Mouse (Mus musculus): Measurements from ENCODE around the gene Tenm4. TPM values are rescaled to one million over a fixed set of nuclear protein-coding genes. Genes with fewer than 3 reads are reported as not detected.

Gene Tenm4
- polyA plus RNA-seq, 1 experiment from 2014 or later, result 45.6 TPM

DNA sequence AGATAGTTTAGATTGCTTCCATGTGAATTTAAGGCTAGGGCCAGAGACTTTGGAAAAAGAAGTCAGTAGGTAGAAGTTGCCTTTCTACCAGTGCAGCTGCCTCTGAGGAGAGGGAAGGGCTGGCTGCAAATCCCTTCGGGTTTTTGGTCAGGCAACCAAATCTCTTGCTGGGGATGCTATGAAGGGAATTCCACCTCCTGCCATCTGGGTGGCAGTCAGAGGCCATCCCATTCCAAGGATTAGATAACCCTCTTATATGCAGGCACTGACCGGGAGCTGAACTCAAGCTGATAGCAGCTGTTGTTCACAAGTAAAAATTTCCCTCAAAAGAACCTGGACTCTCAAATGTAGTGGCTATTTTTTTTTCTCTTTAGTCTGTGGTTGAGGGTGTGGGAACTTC is 132.9 kb downstream of the Tenm4 start:
- H3K4me2 ChIP-seq, result no peak overlapping the region
- no peaks in the 10 kb centered on the region for H3K36me3 ChIP-seq
- H3K4me3 ChIP-seq, result no peak overlapping the region
- WGBS, result 54% methylated on average over 2 of the region's 2 CpGs
- no peak for ATAC-seq (ENCODE audit: insufficient number of reproducible peaks, insufficient read depth, low FRiP score, low TSS enrichment, low read depth)
- H3K27me3 ChIP-seq, result no peaks in the 10 kb centered on the region
- no peak overlapping the region for H3K9ac ChIP-seq
- no peak overlapping the region for H3K27ac ChIP-seq
- no peaks in the 10 kb centered on the region for H3K9me3 ChIP-seq
- peaks cover 30% of the 10 kb centered on the region for H3K4me1 ChIP-seq

DNA sequence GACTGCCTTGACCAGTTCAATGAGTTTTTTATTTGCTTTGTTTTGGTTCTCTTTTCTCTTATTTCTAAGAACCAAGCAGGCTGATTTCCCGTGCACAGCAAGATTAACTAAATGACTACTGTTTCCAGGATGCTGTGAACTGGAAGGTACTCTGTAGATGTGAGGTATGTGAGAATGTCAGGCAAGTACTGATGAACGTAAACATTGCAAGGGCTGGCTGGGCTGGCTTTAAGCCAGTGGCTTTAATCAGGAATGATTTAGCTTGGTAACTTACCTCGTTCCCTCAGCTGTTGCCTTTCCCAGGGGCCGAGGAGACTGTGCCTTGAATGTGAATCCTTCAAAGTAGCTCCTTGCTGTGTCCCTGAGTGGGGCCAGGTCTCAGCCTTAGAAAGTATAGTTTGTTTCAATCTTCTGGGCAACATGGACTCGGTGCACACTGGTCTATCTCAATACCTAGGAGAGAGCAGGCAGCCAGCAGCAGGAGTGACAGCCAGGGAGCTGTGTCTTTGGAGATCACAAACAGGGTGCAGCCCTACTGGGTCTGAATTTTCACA is 134.4 kb downstream of the Tenm4 start:
- Histone ChIP-seq H3K9me3 (no peaks in the 10 kb centered on the region), H3K4me1 (peaks cover 23% of the 10 kb centered on the region), H3K4me3 (no peak overlapping the region), H3K9ac (no peak overlapping the region), H3K27ac (no peak overlapping the region), H3K27me3 (no peaks in the 10 kb centered on the region), H3K36me3 (no peaks in the 10 kb centered on the region), H3K4me2 (no peak overlapping the region)
- no peak for ATAC-seq (ENCODE audit: insufficient number of reproducible peaks, insufficient read depth, low FRiP score, low TSS enrichment, low read depth)
- WGBS, result 45% methylated on average over 5 of the region's 5 CpGs

DNA sequence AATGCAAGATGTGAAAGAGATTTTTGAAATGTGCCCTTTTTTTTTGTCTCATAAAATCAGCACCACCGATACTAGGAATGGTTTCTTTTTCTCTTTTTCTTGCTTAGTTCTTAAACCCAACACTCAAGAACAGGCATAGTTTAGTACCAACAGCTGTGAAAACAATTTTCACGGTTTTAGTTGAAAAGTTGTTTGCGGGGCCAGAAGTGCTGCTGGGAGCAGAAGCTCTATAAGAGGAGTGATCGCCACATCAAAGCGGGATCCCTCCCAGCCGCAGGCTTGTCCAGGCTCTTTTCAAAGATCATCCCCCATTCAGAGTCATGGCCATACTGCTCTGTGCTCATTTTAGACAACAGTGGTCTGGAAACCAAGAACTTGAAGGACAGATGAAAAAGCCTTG is 137.1 kb downstream of the Tenm4 start:
- ATAC-seq (ENCODE audit: insufficient number of reproducible peaks, insufficient read depth, low FRiP score, low TSS enrichment, low read depth), result no peak
- H3K4me2 ChIP-seq, result no peak overlapping the region
- WGBS, result 49% methylated on average over 6 of the region's 6 CpGs

DNA sequence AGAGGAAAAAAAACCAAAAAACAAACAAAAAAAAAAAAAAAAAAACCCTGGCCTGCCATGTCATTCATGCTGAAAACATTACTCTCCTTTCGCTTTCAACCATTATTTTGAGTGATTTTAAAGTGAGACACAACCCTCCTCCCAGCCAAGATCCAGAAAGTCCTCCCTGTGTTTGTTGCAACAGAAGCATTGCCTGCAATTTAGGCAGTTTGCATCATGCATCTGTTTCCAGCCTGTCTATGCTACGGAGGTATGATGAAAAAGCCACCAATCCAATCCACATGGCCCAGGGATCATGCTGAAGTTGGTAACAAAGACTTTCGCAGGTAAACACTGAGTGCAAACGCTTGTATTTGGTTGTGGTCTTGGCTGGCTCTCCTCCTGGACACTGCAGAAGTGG is 158.3 kb downstream of the Tenm4 start:
- 86% methylated on average over 4 of the region's 4 CpGs for WGBS
- no peaks in the 10 kb centered on the region for H3K4me1 ChIP-seq
- H3K4me3 ChIP-seq, result no peak overlapping the region
- ATAC-seq (ENCODE audit: insufficient number of reproducible peaks, insufficient read depth, low FRiP score, low TSS enrichment, low read depth), result no peak
- H3K9me3 ChIP-seq, result peaks cover 6% of the 10 kb centered on the region
- no peak overlapping the region for H3K27ac ChIP-seq
- H3K9ac ChIP-seq, result no peak overlapping the region
- H3K27me3 ChIP-seq, result no peaks in the 10 kb centered on the region
- peaks cover 14% of the 10 kb centered on the region for H3K36me3 ChIP-seq
- H3K4me2 ChIP-seq, result no peak overlapping the region

More for the DNA sequence above, 137.1 kb downstream of the Tenm4 start:
- Histone ChIP-seq H3K36me3 (no peaks in the 10 kb centered on the region), H3K27me3 (no peaks in the 10 kb centered on the region), H3K9me3 (no peaks in the 10 kb centered on the region), H3K4me3 (no peak overlapping the region), H3K4me1 (peaks cover 23% of the 10 kb centered on the region), H3K27ac (no peak overlapping the region), H3K9ac (no peak overlapping the region)

DNA sequence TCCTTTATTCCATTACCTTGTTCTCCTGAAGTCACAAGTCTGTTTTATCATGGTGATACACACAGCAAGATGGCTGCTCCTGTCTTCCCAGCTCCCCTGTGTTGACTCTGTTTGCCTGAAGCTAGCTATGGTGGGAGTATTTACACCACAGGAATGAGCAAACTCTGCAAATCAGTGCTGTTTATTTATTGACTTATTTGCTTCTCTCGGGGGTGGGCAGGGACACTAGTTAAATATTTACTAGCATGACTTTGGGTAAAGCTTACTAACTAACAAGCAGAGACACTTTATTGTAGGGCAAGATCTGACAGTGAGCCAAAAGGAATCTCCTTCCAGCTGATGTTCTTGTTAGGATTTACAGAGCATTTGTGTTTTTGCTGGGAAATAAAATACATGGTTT is 160.1 kb downstream of the Tenm4 start:
- Histone ChIP-seq H3K4me1 (no peaks in the 10 kb centered on the region), H3K9me3 (no peaks in the 10 kb centered on the region), H3K27me3 (no peaks in the 10 kb centered on the region), H3K9ac (no peak overlapping the region), H3K4me2 (no peak overlapping the region), H3K36me3 (no peaks in the 10 kb centered on the region), H3K27ac (no peak overlapping the region), H3K4me3 (no peak overlapping the region)
- no peak for ATAC-seq (ENCODE audit: insufficient number of reproducible peaks, insufficient read depth, low FRiP score, low TSS enrichment, low read depth)
- WGBS, result 78% methylated on average over 1 of the region's 1 CpGs

DNA sequence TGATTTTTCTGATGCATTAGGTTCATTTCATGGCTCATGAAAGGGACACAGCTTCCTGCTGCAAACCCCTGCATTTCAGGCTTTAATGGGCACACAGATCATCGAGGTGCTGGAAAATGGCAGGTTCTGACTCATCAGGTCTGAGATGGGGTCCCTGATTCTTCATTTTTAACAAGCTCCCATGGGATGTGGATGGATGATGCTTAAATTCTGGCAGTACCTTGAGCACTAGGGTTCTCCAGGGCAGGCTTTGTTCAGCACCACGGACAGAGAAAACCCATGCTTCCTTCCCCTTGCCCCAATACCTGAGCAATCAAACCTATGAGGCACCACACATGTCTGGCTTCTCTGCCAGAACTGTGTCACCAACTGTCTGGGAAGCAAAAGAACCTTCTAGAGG is 163.3 kb downstream of the Tenm4 start:
- no peaks in the 10 kb centered on the region for H3K9me3 ChIP-seq
- 37% methylated on average over 2 of the region's 2 CpGs for WGBS
- no peaks in the 10 kb centered on the region for H3K36me3 ChIP-seq
- no peak overlapping the region for H3K4me2 ChIP-seq
- H3K27me3 ChIP-seq, result no peaks in the 10 kb centered on the region
- ATAC-seq (ENCODE audit: insufficient number of reproducible peaks, insufficient read depth, low FRiP score, low TSS enrichment, low read depth), result no peak
- H3K9ac ChIP-seq, result no peak overlapping the region
- no peak overlapping the region for H3K27ac ChIP-seq
- no peaks in the 10 kb centered on the region for H3K4me1 ChIP-seq
- H3K4me3 ChIP-seq, result no peak overlapping the region

DNA sequence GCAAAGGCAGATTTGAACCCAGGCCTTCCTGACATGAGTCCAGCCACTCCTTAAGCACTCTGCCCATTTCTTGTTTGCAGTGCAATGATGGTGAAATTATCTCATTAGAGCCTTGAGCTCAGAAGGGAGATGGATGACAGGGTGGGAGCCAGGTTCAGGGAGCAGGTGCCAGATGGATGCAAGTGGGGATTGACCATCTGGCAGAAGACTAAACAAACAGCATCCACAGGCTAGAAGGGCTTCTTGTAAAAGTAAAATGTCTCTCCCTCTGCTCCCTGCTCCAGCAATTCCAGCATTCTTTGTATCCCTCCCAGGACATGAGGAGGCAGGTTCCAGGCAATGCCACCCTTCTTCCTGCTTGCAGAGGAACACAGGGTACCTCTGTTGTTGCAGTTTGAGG is 165.3 kb downstream of the Tenm4 start:
- no peaks in the 10 kb centered on the region for H3K9me3 ChIP-seq
- no peaks in the 10 kb centered on the region for H3K36me3 ChIP-seq
- no peak for ATAC-seq (ENCODE audit: insufficient number of reproducible peaks, insufficient read depth, low FRiP score, low TSS enrichment, low read depth)
- no peak overlapping the region for H3K4me2 ChIP-seq
- no peaks in the 10 kb centered on the region for H3K27me3 ChIP-seq
- H3K9ac ChIP-seq, result no peak overlapping the region
- no peak overlapping the region for H3K4me3 ChIP-seq
- H3K27ac ChIP-seq, result no peak overlapping the region
- no peaks in the 10 kb centered on the region for H3K4me1 ChIP-seq

DNA sequence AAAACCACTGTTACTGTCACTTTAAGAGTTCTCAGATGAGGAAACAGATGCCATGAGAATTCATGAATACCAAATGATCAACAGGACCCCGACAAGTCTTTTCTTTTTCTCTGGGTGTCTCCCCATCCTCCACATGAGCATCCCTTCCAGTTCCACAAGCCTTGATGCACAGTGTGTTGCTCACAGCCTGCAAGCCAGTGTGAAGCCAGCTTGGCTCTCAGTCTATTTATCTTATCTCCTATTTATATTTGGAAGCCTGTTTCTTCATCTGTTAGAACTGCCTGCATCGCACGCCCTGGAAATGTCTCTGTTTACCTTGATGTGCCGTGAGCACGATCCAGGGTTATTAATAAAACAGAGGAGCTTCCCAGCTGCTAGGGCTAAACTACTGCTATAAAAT is 169.8 kb downstream of the Tenm4 start:
- no peak overlapping the region for H3K9ac ChIP-seq
- H3K27ac ChIP-seq, result no peak overlapping the region
- no peak overlapping the region for H3K4me2 ChIP-seq
- no peak overlapping the region for H3K4me3 ChIP-seq
- H3K4me1 ChIP-seq, result no peaks in the 10 kb centered on the region
- H3K9me3 ChIP-seq, result no peaks in the 10 kb centered on the region
- H3K36me3 ChIP-seq, result no peaks in the 10 kb centered on the region
- 83% methylated on average over 5 of the region's 5 CpGs for WGBS
- ATAC-seq (ENCODE audit: insufficient number of reproducible peaks, insufficient read depth, low FRiP score, low TSS enrichment, low read depth), result no peak
- H3K27me3 ChIP-seq, result no peaks in the 10 kb centered on the region

DNA sequence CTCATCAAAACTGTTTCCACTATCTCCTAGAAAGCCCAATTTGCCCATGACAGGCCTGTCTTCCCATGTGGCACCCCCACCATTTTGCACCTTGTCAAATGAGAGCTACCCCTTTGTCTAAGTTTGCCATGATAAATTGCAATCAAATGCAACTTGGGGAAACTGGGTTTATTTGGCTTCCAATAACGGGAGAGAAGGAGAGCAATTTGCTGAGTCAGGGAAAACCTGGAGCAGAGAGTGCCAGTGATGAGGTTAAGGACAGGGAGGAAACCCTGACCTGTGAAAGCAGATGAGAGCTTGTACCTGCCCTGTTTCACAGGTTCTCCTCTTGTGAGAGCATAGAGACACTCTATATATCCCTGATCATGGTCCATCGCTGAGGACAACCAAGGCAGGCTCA is 170.4 kb downstream of the Tenm4 start:
- Histone ChIP-seq H3K4me2 (no peak overlapping the region), H3K4me3 (no peak overlapping the region), H3K27ac (no peak overlapping the region), H3K36me3 (no peaks in the 10 kb centered on the region), H3K4me1 (no peaks in the 10 kb centered on the region), H3K27me3 (no peaks in the 10 kb centered on the region), H3K9ac (no peak overlapping the region), H3K9me3 (no peaks in the 10 kb centered on the region)
- ATAC-seq (ENCODE audit: insufficient number of reproducible peaks, insufficient read depth, low FRiP score, low TSS enrichment, low read depth), result no peak
- WGBS, result 87% methylated on average over 2 of the region's 2 CpGs

DNA sequence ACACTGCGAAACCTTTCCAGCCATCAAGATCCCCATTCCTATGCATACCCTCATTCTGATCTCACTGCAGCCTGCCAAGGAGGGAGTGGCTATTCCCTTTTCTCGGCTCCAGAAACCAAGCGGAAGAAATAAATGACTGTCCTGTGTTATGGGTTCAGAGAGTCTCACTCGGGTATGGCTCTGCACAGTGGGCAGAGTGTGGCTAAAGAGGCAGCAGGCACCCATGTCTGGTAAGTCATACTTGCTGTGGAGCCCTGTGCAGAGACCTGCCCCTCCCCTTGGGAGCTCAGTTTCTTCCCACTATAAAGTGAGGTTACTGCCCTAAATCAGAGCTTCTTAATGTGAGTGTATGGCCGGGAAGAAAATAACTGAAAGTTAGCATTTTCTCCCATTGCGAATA is 171.9 kb downstream of the Tenm4 start:
- Histone ChIP-seq H3K27ac (no peak overlapping the region), H3K4me3 (no peak overlapping the region), H3K4me1 (no peaks in the 10 kb centered on the region), H3K9me3 (no peaks in the 10 kb centered on the region), H3K9ac (no peak overlapping the region), H3K4me2 (no peak overlapping the region), H3K27me3 (no peaks in the 10 kb centered on the region), H3K36me3 (no peaks in the 10 kb centered on the region)
- WGBS, result 79% methylated on average over 6 of the region's 6 CpGs
- no peak for ATAC-seq (ENCODE audit: insufficient number of reproducible peaks, insufficient read depth, low FRiP score, low TSS enrichment, low read depth)

DNA sequence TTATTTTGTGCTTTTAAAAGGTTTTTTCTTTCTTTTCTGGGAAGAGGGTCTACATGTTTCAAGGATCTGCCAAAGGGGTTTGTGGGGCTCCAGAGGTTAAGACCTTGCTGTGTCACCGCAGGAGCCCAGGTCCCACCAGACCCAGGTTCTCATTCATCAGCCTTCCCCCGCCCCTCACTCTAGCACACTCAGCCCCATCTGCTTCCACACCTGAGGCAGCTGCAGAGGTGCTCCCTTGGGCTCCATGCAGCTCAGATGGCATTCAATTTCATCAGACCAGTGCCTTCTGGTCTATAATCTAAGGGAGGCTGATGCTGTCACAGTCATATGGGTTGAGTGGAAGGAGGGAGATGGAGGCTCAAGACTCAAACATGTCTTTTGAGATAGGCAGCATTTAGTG is 172.6 kb downstream of the Tenm4 start:
- no peaks in the 10 kb centered on the region for H3K27me3 ChIP-seq
- H3K4me1 ChIP-seq, result no peaks in the 10 kb centered on the region
- WGBS, result 96% methylated on average over 2 of the region's 2 CpGs
- no peak overlapping the region for H3K9ac ChIP-seq
- H3K27ac ChIP-seq, result no peak overlapping the region
- H3K4me2 ChIP-seq, result no peak overlapping the region
- ATAC-seq (ENCODE audit: insufficient number of reproducible peaks, insufficient read depth, low FRiP score, low TSS enrichment, low read depth), result no peak
- H3K9me3 ChIP-seq, result no peaks in the 10 kb centered on the region
- no peaks in the 10 kb centered on the region for H3K36me3 ChIP-seq
- H3K4me3 ChIP-seq, result no peak overlapping the region

DNA sequence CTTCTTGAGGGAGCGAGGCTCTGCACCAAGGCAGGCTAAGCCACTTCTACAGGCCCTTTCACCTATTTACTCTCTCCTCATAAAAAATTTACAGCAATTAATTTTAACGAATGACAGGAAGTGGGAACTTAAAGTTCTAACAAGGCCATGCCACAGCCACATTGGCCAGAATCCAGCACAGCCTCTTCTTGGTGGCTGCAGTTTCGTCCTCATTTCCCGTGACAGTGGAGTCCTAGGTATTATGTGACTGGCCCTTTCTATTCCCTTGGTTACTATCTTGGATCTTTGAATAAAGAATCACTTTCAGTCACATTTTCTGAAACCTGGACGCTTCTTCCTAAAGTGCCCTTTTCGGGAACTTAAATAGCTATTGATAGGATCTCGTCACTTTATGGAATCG is 181.6 kb downstream of the Tenm4 start:
- H3K4me1 ChIP-seq, result peaks cover 6% of the 10 kb centered on the region; the same call in 1 of the 2 replicates
- ATAC-seq (ENCODE audit: insufficient number of reproducible peaks, insufficient read depth, low FRiP score, low TSS enrichment, low read depth), result no peak
- H3K9ac ChIP-seq, result no peak overlapping the region
- H3K4me3 ChIP-seq, result no peak overlapping the region
- no peaks in the 10 kb centered on the region for H3K27me3 ChIP-seq
- no peaks in the 10 kb centered on the region for H3K36me3 ChIP-seq
- H3K9me3 ChIP-seq, result no peaks in the 10 kb centered on the region
- no peak overlapping the region for H3K27ac ChIP-seq
- H3K4me2 ChIP-seq, result no peak overlapping the region
- WGBS, result 80% methylated on average over 8 of the region's 8 CpGs

Data from embryonic facial prominence, embryonic 13.5 days (tissue).